Mouse (Mus musculus) megakaryocyte-erythroid progenitor cell, adult 5 weeks (primary cell): ENCODE results near the gene Ccdc190. TPM values are rescaled to one million over a fixed set of nuclear protein-coding genes. Genes with fewer than 3 reads are reported as not detected.

Experiments
- polyA plus RNA-seq: library from polyadenylated mRNA; stranded (reverse); fragments of >175 nt; gene quantifications from 2 replicates; pipeline ENCODE4 v1.2.3, GENCODE M21; 2012

Ccdc190 gene
- 0.04 TPM in 1 of 2 replicates, not detected in the other for polyA plus RNA-seq

GRCm38 (mm10) chr1:169928454-169928971, at the start of gene Ccdc190:
Ccdc190 (plus strand) TSS chr1:169928648.

GRCm38 (mm10) chr1:169968792-169969515, 40.5 kb downstream of the Ccdc190 start, which contains the start of gene Hsd17b7:
Hsd17b7 (minus strand) TSS chr1:169969241.

Other genes with a start within 250 kb of the Ccdc190 start
- not detected in 2 replicates for gene Rgs4, start 181.0 kb upstream of the Ccdc190 start, polyA plus RNA-seq
- gene Hsd17b7, start 40.6 kb downstream of the Ccdc190 start, polyA plus RNA-seq: 0.24 and 0.54 TPM in 2 replicates
- gene Ddr2, start 182.1 kb downstream of the Ccdc190 start, polyA plus RNA-seq: not detected in 2 replicates
- gene Uap1, start 246.3 kb downstream of the Ccdc190 start, polyA plus RNA-seq: 9.9 and 12.8 TPM in 2 replicates